Mouse (Mus musculus) kidney, postnatal 10 days (tissue): ENCODE measurements around the gene Exosc8.
"Not testable (repeated sequence)": the region's sequence is repeated elsewhere in the genome, so short reads cannot be mapped to it uniquely, and the experiment has no call there.

Experiments
- DNase-seq: peaks from one replicate; pipeline ENCODE4 v3.0.0; 2021; ENCODE audit warnings: mixed read lengths

Gene Exosc8

GRCm38 (mm10) chr3:54735247-54736046 is at the start of gene Exosc8, which contains the start of gene Alg5:
Gene Exosc8, minus strand, starts transcription at chr3:54735393.
Gene Alg5, plus strand, starts transcription at chr3:54735539.
- DNase-seq: peak; percentile 92

- no peak for DNase-seq
These were observed 40.9 kb upstream of the Exosc8 start for GRCm38 (mm10) chr3:54775989-54776631.

DNA sequence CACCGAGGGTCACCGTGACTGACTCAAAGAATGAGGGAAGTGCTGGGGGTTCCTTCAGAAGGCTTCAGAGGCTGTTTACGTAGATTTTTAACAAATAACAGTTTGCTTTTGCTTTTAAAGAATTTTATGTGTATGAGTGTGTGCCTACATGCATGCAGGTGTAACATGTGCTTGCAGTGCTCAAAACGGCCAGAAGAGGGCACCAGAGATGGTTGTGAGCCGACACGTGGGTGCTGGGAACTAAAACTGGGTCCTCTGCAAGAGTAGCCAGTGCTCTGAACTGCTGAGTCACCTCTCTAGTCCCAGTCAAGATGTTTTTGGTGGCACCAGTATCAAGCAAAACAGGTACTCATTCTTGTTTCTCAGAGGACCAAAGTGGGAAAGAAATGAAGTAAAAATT is 38.4 kb upstream of the Exosc8 start:
- no peak for DNase-seq

DNA sequence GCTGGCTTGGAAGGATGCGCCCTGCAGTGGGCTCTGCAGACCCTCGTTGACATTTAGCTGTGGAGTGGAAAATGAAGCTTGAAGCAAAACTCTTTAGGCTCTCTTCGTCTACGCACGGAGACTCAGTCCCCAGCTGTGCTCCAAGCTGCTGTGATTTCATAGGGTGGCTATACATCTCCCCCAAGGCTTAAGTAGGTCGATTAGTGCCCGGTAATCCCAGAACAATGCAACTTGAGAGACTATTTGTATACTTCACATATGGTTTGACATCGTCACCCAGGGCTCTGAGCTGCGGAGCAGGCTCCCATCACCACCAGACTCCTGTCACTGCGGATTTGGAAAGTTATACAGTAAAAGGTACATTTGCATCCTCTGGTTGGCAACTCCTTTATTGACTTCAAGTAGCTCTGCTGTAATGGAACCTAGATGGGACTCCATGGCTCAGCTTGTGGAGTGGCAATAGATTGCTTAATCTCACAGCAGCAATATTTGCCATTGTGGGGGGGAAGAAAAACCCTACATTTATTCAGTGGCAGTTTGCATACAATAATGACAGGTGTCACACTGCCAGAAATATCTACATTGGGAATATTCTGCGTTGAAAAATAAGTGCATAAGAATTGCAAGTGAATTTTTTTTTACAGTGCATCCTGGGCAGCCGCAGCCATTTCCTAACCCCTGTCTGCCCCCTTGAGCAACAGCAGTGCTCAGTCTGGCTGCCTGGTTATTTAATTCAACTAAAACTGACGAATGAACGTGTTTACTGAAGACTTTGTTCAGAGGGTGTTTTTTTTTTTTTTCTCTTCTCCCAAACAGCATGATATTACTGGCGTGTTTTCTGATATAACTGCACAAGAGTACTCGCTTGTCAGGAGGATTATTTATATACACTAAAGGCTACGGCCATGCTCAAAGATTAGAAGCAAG is 34.4 kb upstream of the Exosc8 start:
- no peak for DNase-seq

- DNase-seq: no peak
These were observed 33.4 kb upstream of the Exosc8 start for GRCm38 (mm10) chr3:54768592-54768991.

GRCm38 (mm10) chr3:54766811-54767210 is 31.6 kb upstream of the Exosc8 start:
- DNase-seq: no peak

- DNase-seq: no peak
These were observed 30.8 kb upstream of the Exosc8 start for GRCm38 (mm10) chr3:54766034-54766433.

GRCm38 (mm10) chr3:54765521-54765920 is 30.3 kb upstream of the Exosc8 start:
- DNase-seq: not testable (repeated sequence)

DNA sequence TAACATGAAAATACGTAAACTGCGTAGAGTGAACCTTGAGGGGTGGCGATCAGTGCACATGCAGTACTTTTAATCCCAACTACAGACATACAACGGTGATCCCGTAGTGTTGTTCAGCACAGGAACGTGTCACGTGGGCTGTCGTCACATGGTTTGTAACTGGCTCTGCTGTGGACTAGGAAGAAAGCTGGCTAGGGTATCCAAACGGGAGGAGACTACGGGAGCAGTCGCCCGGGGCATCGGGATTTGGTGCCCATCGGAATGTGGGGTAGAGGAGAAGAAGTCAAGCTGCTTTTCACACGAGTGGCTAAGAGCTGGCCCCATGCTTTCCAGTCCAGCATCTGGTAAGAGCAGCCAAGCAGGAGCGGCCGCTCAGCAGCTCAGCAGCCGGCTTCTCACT is 29.2 kb upstream of the Exosc8 start:
- peak; percentile 42 for DNase-seq

- DNase-seq: no peak
These were observed 26.1 kb upstream of the Exosc8 start for GRCm38 (mm10) chr3:54761258-54761657.

DNA sequence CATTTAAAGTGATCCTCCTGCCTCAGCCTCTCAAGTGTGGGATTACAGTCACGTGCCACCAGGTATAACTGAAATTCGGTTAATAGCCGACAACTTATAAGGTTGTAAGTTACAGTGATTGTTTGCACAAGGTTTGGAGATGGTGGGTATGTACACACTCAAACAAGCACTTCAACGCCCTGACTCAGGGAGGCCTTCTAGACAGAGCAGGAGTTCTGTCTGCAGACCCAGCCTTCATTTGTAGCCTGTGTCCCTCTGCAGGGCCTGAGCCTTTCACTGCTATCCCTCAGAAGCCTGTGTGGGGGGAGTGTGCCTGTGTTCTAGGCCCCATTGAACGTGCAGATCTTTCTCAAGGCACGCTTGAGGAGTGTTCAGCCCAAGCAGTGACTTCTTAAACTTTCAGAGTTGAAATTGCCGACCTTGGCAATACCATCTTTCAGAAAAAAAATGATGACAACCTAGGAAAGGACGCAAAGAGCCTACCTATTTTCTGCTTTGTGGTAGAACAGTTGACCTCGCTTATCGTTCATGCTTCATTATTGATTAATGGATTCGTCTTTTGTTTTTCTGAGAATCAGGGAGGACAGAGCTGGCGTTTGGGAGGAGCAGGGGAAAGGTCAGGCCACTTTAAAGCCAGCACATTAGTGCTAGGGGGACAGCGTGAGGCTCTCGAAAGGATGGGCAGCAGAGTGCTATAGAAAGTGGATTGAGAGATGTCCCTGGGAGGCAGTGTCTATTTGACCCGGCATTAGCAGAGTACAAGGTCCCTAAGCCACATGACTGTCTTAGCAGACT is 25.3 kb upstream of the Exosc8 start:
- DNase-seq: no peak

DNA sequence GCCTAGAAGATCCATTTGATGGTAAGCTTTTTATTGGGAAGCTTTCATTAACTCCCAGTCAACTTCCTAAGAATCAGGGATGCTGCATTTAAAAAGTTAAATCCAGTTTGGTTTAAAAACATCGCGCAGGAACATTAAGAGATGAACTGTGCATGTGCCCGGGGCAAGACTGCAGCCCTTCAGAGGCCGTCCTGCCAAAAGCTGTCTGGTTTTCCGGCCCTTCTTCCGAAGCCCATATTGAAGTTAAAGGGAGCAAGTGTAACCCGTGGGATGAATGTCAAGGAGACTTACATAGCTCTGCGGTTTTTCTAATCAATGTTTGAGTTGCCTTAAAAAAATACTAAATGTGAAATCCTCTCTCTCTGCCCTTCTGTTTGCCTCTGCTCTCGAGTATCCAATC is 24.0 kb upstream of the Exosc8 start:
- no peak for DNase-seq

DNA sequence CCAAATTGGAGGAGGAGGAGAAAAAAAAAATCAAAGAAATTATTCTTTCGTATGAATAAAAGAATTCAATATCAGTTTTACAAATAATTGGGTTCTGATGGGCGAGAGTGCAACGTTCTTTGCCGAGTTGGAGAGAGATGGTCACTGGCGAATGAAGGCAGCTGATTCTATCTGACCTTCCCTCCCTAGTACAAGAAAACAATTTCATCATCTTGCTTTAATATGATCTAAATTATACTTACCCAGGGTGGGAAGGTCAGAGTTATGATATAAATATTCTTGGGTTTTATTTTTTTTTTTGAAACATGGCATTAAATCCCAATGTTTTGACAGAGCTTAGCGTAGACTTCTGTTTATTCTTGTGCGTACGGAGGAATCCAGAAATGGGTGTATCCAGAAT is 22.3 kb upstream of the Exosc8 start:
- no peak for DNase-seq

DNA sequence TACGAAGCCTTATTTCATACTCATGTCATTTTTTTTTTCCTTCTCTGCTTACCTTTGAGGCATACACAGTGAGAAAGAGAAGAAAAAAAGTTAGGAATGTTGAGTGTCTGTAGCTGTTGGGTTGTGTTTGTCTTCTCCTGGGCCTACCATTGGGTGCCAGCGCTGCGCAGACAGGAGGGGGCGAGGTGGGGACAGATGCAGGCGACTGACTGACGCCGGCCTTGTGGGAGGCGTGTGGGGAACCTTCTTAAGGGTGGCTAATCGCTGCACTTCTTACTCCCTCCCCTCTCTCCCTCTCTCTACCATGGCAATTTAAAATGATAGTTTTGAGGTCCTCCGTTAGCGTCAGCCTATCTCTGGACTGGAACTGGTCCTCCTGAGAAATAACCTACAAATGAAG is 20.9 kb upstream of the Exosc8 start:
- DNase-seq: peak; percentile 36

GRCm38 (mm10) chr3:54755145-54756041 is 20.2 kb upstream of the Exosc8 start, which contains the start of gene Smad9:
Gene Smad9, plus strand, starts transcription at chr3:54755582.
- DNase-seq: peak; percentile 77

DNA sequence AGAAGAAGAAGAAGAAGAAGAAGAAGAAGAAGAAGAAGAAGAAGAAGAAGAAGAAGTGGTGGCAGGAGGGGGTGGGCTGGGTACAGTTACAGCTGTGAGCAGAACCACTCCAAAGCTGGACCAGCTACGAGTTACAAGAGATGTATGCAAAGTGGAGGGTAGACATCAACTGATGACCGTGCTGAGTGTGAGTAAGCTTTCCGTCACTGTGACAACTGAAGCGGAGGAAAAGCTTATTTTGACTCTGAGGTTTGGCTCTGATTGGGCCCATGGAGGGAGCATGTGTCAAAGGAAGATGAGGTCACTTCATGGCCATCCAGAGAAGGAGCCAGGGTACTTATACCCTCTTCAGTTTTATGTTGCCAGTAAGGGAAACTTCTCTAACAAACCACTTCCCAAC is 18.2 kb upstream of the Exosc8 start:
- DNase-seq: no peak

- DNase-seq: peak; percentile 46
These were observed 10.6 kb upstream of the Exosc8 start for GRCm38 (mm10) chr3:54745799-54746198.

DNA sequence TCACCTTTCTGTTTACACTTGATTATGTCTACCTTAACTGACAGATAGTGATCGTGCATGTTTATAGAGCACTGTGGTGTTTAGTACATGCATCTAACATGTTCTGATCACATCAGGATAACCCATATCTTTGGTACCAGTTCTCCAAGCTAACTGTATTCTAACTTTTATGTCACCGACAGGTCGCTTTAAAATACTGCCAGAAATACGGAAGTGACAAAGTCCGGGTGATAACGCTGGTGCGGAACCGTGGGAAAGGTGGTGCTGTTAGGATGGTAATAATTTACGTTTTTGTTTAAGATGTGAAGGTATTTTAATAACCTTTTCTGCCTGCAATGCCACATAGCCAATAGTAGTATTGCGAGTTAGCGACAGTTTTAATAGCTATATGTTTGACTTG is 6.8 kb upstream of the Exosc8 start:
- no peak for DNase-seq

DNA sequence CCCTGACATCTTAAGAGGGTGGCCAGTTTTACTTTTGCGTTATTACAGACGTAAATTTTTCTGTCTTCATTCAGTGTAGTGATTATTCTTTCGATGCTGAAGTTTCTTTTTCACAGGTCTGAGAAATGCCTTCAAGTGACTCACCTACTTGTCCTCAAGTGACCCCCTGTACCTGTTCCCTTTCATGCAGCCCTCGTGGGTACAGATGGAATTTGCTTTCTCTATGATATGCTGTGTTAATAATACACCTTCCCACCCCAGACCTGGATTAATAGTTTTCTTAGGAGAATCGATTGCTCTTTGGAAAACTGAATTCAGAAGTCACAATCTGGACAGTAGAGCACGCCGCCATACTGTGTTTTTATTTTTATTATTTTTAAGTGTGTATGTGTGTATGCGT is 2.1 kb upstream of the Exosc8 start:
- DNase-seq: no peak

DNA sequence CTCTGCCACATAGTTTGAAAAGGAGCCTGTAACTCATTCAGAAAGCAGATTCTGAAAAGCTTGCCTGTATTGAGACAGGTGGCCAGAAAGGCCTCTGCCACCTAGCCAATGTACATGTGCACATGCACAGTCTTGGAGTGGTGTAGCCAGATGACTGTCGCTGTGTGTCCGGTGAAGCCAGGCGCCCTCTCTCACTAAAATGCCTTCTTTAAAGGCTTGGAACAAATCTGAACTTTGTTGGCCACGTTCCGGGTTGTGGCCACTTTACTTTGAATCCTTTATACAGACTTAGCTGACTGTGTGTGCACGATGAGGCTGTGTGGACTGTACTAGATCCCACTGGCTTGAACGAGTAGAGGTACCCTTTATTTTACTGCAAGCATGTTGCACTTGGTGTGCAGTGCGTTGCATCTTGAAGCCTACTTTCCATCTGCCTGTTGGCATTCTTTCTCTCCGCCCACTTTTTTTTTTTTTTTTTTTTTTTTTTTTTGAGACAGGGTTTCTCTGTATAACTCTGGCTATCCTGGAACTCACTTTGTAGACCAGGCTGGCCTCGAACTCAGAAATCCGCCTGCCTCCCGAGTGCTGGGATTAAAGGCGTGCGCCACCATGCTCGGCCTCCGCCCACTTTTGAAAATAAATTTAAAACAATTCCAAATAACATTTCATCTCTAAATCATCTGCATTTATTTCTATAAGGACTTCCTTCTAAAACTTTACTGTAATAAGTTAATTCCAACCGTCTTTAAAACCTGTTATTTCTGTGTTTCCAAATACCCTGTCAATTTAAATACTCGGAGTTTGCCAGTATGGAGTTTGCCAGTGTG is 1.1 kb upstream of the Exosc8 start:
- DNase-seq: peak; percentile 30
